Mouse (Mus musculus) olfactory bulb, adult 2 months (tissue): ENCODE measurements around the gene Lsm2.
"Not testable (repeated sequence)": the region's sequence is repeated elsewhere in the genome, so short reads cannot be mapped to it uniquely, and the experiment has no call there.

Source experiments
- CTCF ChIP-seq: fragments of 200-500 bp; IDR thresholded peaks from 2 replicates; pipeline ENCODE4 v1.5.1; 2012; ENCODE audit warnings: low read depth, mild to moderate bottlenecking, low read length, moderate library complexity; ENCODE audit not compliant: insufficient read depth
- POLR2A ChIP-seq: fragments of 200-500 bp; IDR thresholded peaks from 2 replicates; pipeline ENCODE4 v1.6.1; 2012; ENCODE audit warnings: mild to moderate bottlenecking, low read depth, low read length, moderate library complexity; ENCODE audit not compliant: insufficient read depth

GRCm38 (mm10) chr17:34957291-34957690 lies 24.4 kb upstream of the Lsm2 start:
- not testable (repeated sequence) for TF ChIP-seq CTCF, POLR2A
